Mouse (Mus musculus) kidney, adult 2 months (tissue): Measurements from ENCODE around the gene Disp2. TPM values are rescaled to one million over a fixed set of nuclear protein-coding genes. Genes with fewer than 3 reads are reported as not detected.

Source experiments
- DNase-seq: peaks from one replicate; pipeline ENCODE4 v3.0.0; 2021
- H3K27ac ChIP-seq: fragments of 200-500 bp; 2 replicates; pipeline ENCODE4 v1.5.1; 2012; ENCODE audit warnings: low read depth, low read length, control low read depth, inconsistent platforms; ENCODE audit not compliant: insufficient read depth
- H3K27me3 ChIP-seq: fragments of 200-500 bp; replicated peaks from 2 replicates; pipeline ENCODE4 v1.6.1; 2012; ENCODE audit warnings: mild to moderate bottlenecking, moderate library complexity, low read length, inconsistent platforms; ENCODE audit not compliant: control insufficient read depth, insufficient read depth
- H3K36me3 ChIP-seq: fragments of 200-500 bp; 2 replicates; pipeline ENCODE4 v1.6.1; 2012; ENCODE audit warnings: mild to moderate bottlenecking, moderate library complexity, low read length, inconsistent platforms; ENCODE audit not compliant: control insufficient read depth, insufficient read depth
- H3K4me1 ChIP-seq: fragments of 200-500 bp; 2 replicates; pipeline ENCODE4 v1.6.1; 2011; ENCODE audit warnings: low read length; ENCODE audit not compliant: control insufficient read depth, insufficient read depth
- H3K4me3 ChIP-seq: fragments of 200-500 bp; 2 replicates; pipeline ENCODE4 v1.5.1; 2011; ENCODE audit warnings: mild to moderate bottlenecking, low read depth, low read length, control low read depth; ENCODE audit not compliant: insufficient read depth
- CTCF ChIP-seq: fragments of 200-500 bp; conservative IDR thresholded peaks from 2 replicates; pipeline ENCODE4 v1.5.1; 2011; ENCODE audit warnings: low read depth, mild to moderate bottlenecking, control low read depth, low read length, moderate library complexity, mixed read lengths; ENCODE audit not compliant: insufficient read depth, insufficient read length
- POLR2A ChIP-seq: fragments of 200-500 bp; IDR thresholded peaks from one replicate; pipeline ENCODE4 v1.6.1; 2011; ENCODE audit warnings: low read depth, low read length, control low read depth
- WGBS: fragments of 180-500 bp; shearing (Covaris S2); methylation state at CpG from one replicate; pipeline ENCODE4 v1.1.7; 2018; 5-methylcytosine and 5-hydroxymethylcytosine counted together
- polyA plus RNA-seq: library from polyadenylated mRNA; depleted of rRNA; stranded (reverse); fragments of >200 nt; gene quantifications from 2 replicates; pipeline ENCODE4 v1.2.3, GENCODE M21; 2012

The Disp2 gene
- polyA plus RNA-seq, 1 experiment, result 0.67 TPM

DNA sequence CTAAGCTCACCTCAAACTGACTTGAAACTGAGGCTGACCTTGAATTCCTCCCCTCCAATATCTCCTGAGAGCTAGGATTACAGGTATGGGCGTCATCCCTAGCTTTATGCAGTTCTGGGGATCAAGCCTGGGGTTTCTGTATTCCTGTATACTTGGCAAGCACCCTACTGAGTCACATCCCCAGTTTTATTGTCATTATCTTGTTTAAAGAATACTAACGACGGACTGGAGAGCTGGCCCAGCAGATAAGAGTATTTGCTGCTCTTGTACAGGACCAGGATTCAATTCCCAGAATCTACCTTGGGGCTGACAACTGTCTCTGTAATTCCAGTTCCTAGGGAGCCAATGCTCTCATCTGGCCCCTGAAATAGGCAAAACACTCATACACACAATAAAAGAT, 26.2 kb downstream of the Disp2 start:
- Histone ChIP-seq H3K27me3 (no peaks in the 10 kb centered on the region; the same call in 1 of the 2 replicates), H3K36me3 (no peaks in the 10 kb centered on the region), H3K4me3 (no peak overlapping the region), H3K4me1 (no peaks in the 10 kb centered on the region), H3K27ac (no peak overlapping the region)
- 57% methylated on average over 3 of the region's 3 CpGs for WGBS
- TF ChIP-seq POLR2A (no peak), CTCF (no peak)
- no peak for DNase-seq

- DNase-seq, result peak; percentile 10
- H3K36me3 ChIP-seq, result no peaks in the 10 kb centered on the region
- WGBS, result 68% methylated on average over 4 of the region's 4 CpGs
- H3K4me3 ChIP-seq, result no peak overlapping the region
- H3K4me1 ChIP-seq, result no peaks in the 10 kb centered on the region
- no peak overlapping the region for H3K27ac ChIP-seq
- TF ChIP-seq POLR2A, result no peak
- TF ChIP-seq CTCF, result no peak
- no peaks in the 10 kb centered on the region; the same call in 1 of the 2 replicates for H3K27me3 ChIP-seq
These were observed 27.3 kb downstream of the Disp2 start for GRCm38 (mm10) chr2:118806860-118807259.

DNA sequence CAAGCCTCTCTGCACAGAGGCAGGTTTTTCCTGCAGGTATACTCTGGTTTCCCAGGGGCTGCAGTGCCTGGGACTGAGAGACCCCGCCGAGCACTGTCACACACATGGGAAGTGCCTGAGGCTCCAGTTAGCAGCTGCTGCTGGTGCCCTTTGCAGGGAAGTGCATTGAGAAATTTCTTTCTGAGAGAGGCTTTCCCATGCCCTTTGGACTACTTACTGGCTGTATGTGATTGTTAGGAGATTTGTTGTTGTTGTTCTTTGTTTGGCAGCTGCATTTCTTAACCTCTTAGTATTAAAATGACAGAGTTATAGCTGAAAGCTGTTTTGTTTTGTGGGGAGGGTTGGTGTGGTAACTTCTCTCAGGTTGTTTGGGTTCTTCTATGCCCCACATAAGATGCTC, 31.3 kb downstream of the Disp2 start:
- Histone ChIP-seq H3K4me1 (no peaks in the 10 kb centered on the region), H3K36me3 (no peaks in the 10 kb centered on the region), H3K27ac (no peak overlapping the region), H3K27me3 (no peaks in the 10 kb centered on the region; the same call in 1 of the 2 replicates), H3K4me3 (no peak overlapping the region)
- TF ChIP-seq POLR2A (no peak), CTCF (no peak)
- no peak for DNase-seq
- 40% methylated on average over 2 of the region's 2 CpGs for WGBS

- no peak overlapping the region for H3K27ac ChIP-seq
- DNase-seq, result no peak
- no peaks in the 10 kb centered on the region for H3K4me1 ChIP-seq
- TF ChIP-seq POLR2A (no peak), CTCF (no peak)
- no peaks in the 10 kb centered on the region for H3K36me3 ChIP-seq
- WGBS, result 73% methylated on average over 1 of the region's 1 CpGs
- H3K4me3 ChIP-seq, result no peak overlapping the region
- H3K27me3 ChIP-seq, result no peaks in the 10 kb centered on the region
These were observed 33.2 kb downstream of the Disp2 start for GRCm38 (mm10) chr2:118812724-118813123.

DNA sequence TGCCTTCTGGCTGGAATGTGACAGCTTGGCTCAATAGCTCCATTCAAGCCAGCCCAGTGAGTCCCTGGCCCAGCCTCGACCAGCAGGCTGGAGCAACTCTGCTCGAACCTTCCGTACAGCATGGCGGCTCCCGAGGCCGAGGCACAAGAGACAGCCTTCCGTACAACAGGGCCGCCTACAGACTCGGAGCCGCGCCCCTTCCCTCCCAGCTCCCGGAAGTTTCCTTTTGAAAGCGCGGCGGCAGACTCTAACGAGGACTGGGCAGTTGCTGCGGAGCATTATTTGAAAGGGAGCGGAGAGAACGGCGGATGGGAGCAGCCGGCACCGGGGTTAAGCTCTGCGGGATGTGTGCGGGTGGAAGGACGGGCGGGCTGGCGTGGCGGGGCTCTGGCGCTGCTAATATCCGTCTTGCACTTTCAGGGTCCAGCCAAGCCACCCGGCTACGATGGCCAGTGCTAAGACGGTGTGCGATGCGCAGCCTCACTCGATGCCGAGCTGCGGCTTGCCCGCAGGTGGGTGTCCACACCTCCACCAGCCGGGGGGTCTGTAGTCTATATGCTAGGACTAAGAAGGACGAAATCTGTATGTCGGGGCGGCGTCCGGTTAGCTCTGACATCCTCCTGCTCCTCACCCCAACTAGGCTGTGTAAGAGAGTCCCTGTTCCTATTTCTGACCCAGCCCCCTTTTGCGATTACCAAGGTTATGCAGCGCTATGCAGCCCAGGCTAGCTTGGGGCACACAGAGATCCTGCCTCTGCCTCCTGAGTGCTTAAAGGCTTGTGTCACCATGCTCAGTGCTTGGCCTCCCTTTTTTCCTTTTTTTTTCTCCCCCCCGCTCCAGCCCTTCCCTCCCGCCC, 34.7 kb downstream of the Disp2 start, which contains the start of gene Knstrn:
TSS of gene Knstrn (plus strand) at position 23 of the 856 bp plus-strand sequence.
- no peak for TF ChIP-seq CTCF
- TF ChIP-seq POLR2A, result no peak
- H3K36me3 ChIP-seq, result no peaks in the 10 kb centered on the region
- DNase-seq, result peak; percentile 93
- H3K4me3 ChIP-seq, result peak within 1 kb of the TSS; percentile 63
- H3K27me3 ChIP-seq, result no peaks in the 10 kb centered on the region
- under 1% methylated on average over 49 of the region's 49 CpGs for WGBS
- H3K4me1 ChIP-seq, result no peaks in the 10 kb centered on the region
- no peak within 1 kb of the TSS for H3K27ac ChIP-seq

GRCm38 (mm10) chr2:118822800-118823199, 43.3 kb downstream of the Disp2 start:
- no peaks in the 10 kb centered on the region for H3K36me3 ChIP-seq
- H3K4me3 ChIP-seq, result no peak overlapping the region
- no peak for TF ChIP-seq CTCF
- no peak for TF ChIP-seq POLR2A
- H3K27me3 ChIP-seq, result no peaks in the 10 kb centered on the region; the same call in 1 of the 2 replicates
- no peak overlapping the region for H3K27ac ChIP-seq
- 95% methylated on average over 5 of the region's 5 CpGs for WGBS
- H3K4me1 ChIP-seq, result no peaks in the 10 kb centered on the region
- no peak for DNase-seq

GRCm38 (mm10) chr2:118824396-118824795, 44.9 kb downstream of the Disp2 start:
- Histone ChIP-seq H3K27ac (no peak overlapping the region), H3K4me1 (no peaks in the 10 kb centered on the region), H3K27me3 (no peaks in the 10 kb centered on the region; the same call in 1 of the 2 replicates), H3K4me3 (no peak overlapping the region), H3K36me3 (no peaks in the 10 kb centered on the region)
- DNase-seq, result no peak
- WGBS, result 90% methylated on average over 4 of the region's 4 CpGs
- no peak for TF ChIP-seq POLR2A
- TF ChIP-seq CTCF, result no peak
